Mouse (Mus musculus): Measurements from ENCODE around the gene Garnl3.

DNA sequence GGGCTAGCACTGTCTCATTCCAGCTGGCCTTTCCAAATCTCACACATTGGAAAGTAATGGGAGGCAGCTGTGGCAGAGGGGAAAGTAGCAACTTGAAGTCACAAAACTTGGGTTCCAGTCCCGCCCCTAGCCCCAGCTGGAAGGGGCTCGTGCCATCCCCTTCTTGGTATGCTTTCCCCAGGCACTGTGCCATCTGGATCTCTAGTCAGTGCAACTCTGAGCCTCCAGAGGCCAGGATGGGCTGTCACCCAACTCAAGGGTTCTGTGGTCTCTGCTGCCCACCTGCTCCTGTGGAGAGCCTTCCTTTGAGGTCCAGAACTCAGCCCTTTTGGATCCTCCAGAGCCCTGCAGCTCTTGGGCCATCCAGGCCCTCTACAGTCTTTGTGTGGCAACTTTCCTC, 30.7 kb upstream of the Garnl3 start:
- TF ChIP-seq HCFC1 (IDR thresholded peaks at IDR 0.05; ENCODE audit: borderline replicate concordance, insufficient read depth, low read length), result no peak
- TF ChIP-seq CHD2 (IDR thresholded peaks at IDR 0.05; ENCODE audit: low read depth, low read length), result no peak
- TF ChIP-seq MAFK (IDR thresholded peaks at IDR 0.05; ENCODE audit: insufficient read depth, low read depth, low read length), result no peak

Data from ES-E14 (cell line).